Mouse (Mus musculus) heart, adult 2 months (tissue): ENCODE measurements around the gene Limch1.

Source experiments
- EP300 ChIP-seq: fragments of 200-500 bp; IDR thresholded peaks from 2 replicates; pipeline ENCODE4 v1.6.1; 2011; ENCODE audit warnings: low read depth, low read length, control low read depth; ENCODE audit not compliant: insufficient read depth
- POLR2A ChIP-seq: fragments of 200-500 bp; IDR thresholded peaks from 2 replicates; pipeline ENCODE4 v1.6.1; 2011; ENCODE audit warnings: mild to moderate bottlenecking, low read depth, low read length, control low read depth; ENCODE audit not compliant: insufficient read depth

GRCm38 (mm10) chr5:66851708-66852107, 106.1 kb downstream of the Limch1 start:
- TF ChIP-seq POLR2A, result no peak
- no peak for TF ChIP-seq EP300
